14 mouse cellular contexts compared by ENCODE assay signal in genomic region chr8:35180075-35180474, GRCm38 (mm10).
DNase-seq lines count a peak whose midpoint lies in the region; ATAC-seq and TF ChIP-seq lines count a peak whose summit lies in the region.
"Had no signal": no experiment of that assay in that cellular context is flagged by ENCODE, and none has a peak within 500 bp of the region (broad histone marks: within the 10 kb centered on the region; RNA-seq: fewer than 3 reads in every experiment).

No protein-coding gene starts in this region.

- 81% methylated on average over 3 of the region's 3 CpGs for WGBS in stomach, postnatal 0 days

- no peaks in the 10 kb centered on the region for H3K27me3 ChIP-seq in stomach, postnatal 0 days (ENCODE audit: control insufficient read depth, insufficient read depth, low read length)
- H3K27me3 ChIP-seq: embryonic facial prominence, embryonic 15.5 days; limb, embryonic 12.5 days had no signal

- H3K36me3 ChIP-seq in stomach, postnatal 0 days (ENCODE audit: control insufficient read depth, insufficient read depth, low read length) = no peaks in the 10 kb centered on the region
- H3K36me3 ChIP-seq: embryonic facial prominence, embryonic 15.5 days; limb, embryonic 12.5 days had no signal

- TF ChIP-seq EP300 in stomach, postnatal 0 days (optimal IDR thresholded peaks at IDR 0.05) = no peak

- H3K4me2 ChIP-seq in stomach, postnatal 0 days (replicated peaks; ENCODE audit: low read depth) = no peak overlapping the region
- H3K4me2 ChIP-seq: embryonic facial prominence, embryonic 15.5 days; limb, embryonic 12.5 days had no signal

- no peak for ATAC-seq in stomach, postnatal 0 days (ENCODE audit: low FRiP score, low TSS enrichment)
- ATAC-seq: CD4-positive, CD25-positive, alpha-beta regulatory T cell, adult 4 months had no signal

- H3K9ac ChIP-seq in stomach, postnatal 0 days (ENCODE audit: low read length) = no peak overlapping the region
- H3K9ac ChIP-seq: embryonic facial prominence, embryonic 15.5 days; limb, embryonic 12.5 days; liver, embryonic 14.5 days had no signal

- H3K4me3 ChIP-seq in stomach, postnatal 0 days (ENCODE audit: low read depth, low read length) = no peak overlapping the region
- H3K4me3 ChIP-seq: embryonic facial prominence, embryonic 15.5 days; limb, embryonic 12.5 days had no signal

- no peak for TF ChIP-seq CTCF in stomach, postnatal 0 days (IDR thresholded peaks at IDR 0.05; ENCODE audit: low read depth)

- 0 out of 2 replicates have a peak, but pooled peaks cover 2% of the 10 kb centered on the region for H3K4me1 ChIP-seq in stomach, postnatal 0 days (replicated peaks; ENCODE audit: control insufficient read depth, insufficient read depth)
- H3K4me1 ChIP-seq: embryonic facial prominence, embryonic 15.5 days; limb, embryonic 12.5 days had no signal

- H3K9me3 ChIP-seq in stomach, postnatal 0 days (ENCODE audit: control insufficient read depth, low read length) = 0 out of 2 replicates have a peak, but pooled peaks cover 3% of the 10 kb centered on the region
- H3K9me3 ChIP-seq: embryonic facial prominence, embryonic 15.5 days had no signal

- no peak overlapping the region for H3K27ac ChIP-seq in stomach, postnatal 0 days (replicated peaks)
- H3K27ac ChIP-seq: embryonic facial prominence, embryonic 15.5 days; limb, embryonic 12.5 days; liver, embryonic 14.5 days had no signal

- intact Hi-C loops in left cerebral cortex, postnatal 4 days (cut with DNase I) = no loop called here

- peak; percentile 73 for DNase-seq in left cerebral cortex, postnatal 4 days
- DNase-seq in left cerebral cortex, adult 9 months (ENCODE audit: low spot score in 2 of 2) = no peak
- peak; percentile 42 to 58 for DNase-seq in cerebellum, adult 18-20 months
- peak; percentile 75 to 77 for DNase-seq in cerebellum, postnatal 10 days
- DNase-seq in layer of hippocampus, postnatal 14 days (ENCODE audit: low spot score in 2 of 2) = peak; percentile 66 to 78
- no peak for DNase-seq in stomach, postnatal 0 days (ENCODE audit: low spot score)
- no peak for DNase-seq in spleen, postnatal 10 days (ENCODE audit: low spot score in 2 of 2)
- DNase-seq: adrenal gland, adult 8-10 months; kidney, adult 9 months; lung, postnatal 14 days had no signal

Comparison
In these comparisons a context has a peak if more than half of its experiments do, and no peak if none do; other contexts are left out.
1. DNase-seq: peak in left cerebral cortex, postnatal 4 days (single experiment), cerebellum, adult 18-20 months (2 of 2), cerebellum, postnatal 10 days (2 of 2) and layer of hippocampus, postnatal 14 days (2 of 2); none in left cerebral cortex, adult 9 months (0 of 2), stomach, postnatal 0 days (single experiment) and spleen, postnatal 10 days (0 of 2).